Mouse (Mus musculus): ENCODE measurements around the gene S100a1.

The S100a1 gene

GRCm38 (mm10) chr3:90513796-90514590 is at the start of gene S100a1, which contains the start of gene S100a13:
Gene S100a1, minus strand, starts transcription at chr3:90514392.
Gene S100a13, plus strand, starts transcription at chr3:90514435.
- DNase-seq (ENCODE audit: extremely low read depth, low read depth, low spot score): no peak

GRCm38 (mm10) chr3:90560008-90560628 is 45.9 kb upstream of the S100a1 start, which contains the start of gene S100a3:
Gene S100a3, plus strand, starts transcription at chr3:90560578.
- no peak for DNase-seq (ENCODE audit: extremely low read depth, low read depth, low spot score)

GRCm38 (mm10) chr3:90555954-90556353 is 41.8 kb upstream of the S100a1 start:
- DNase-seq (ENCODE audit: extremely low read depth, low read depth, low spot score): no peak

- DNase-seq (ENCODE audit: extremely low read depth, low read depth, low spot score): no peak
These were observed 38.0 kb upstream of the S100a1 start for GRCm38 (mm10) chr3:90552231-90552630.

- DNase-seq (ENCODE audit: extremely low read depth, low read depth, low spot score): no peak
These were observed 36.2 kb upstream of the S100a1 start for GRCm38 (mm10) chr3:90550421-90550790.

- DNase-seq (ENCODE audit: extremely low read depth, low read depth, low spot score): no peak
These were observed 35.7 kb upstream of the S100a1 start for GRCm38 (mm10) chr3:90549676-90550420.

- no peak for DNase-seq (ENCODE audit: extremely low read depth, low read depth, low spot score)
These were observed 26.7 kb upstream of the S100a1 start for GRCm38 (mm10) chr3:90540904-90541303.

- DNase-seq (ENCODE audit: extremely low read depth, low read depth, low spot score): no peak
These were observed 23.7 kb upstream of the S100a1 start for GRCm38 (mm10) chr3:90537905-90538296.

- DNase-seq (ENCODE audit: extremely low read depth, low read depth, low spot score): no peak
These were observed 23.1 kb upstream of the S100a1 start, which contains the start of gene S100a16 for GRCm38 (mm10) chr3:90537141-90537904. Gene S100a16, plus strand, starts transcription at chr3:90537254.

- no peak for DNase-seq (ENCODE audit: extremely low read depth, low read depth, low spot score)
These were observed 21.3 kb upstream of the S100a1 start for GRCm38 (mm10) chr3:90535446-90535845.

GRCm38 (mm10) chr3:90531713-90532112 is 17.5 kb upstream of the S100a1 start:
- DNase-seq (ENCODE audit: extremely low read depth, low read depth, low spot score): no peak

GRCm38 (mm10) chr3:90527291-90527873 is 13.2 kb upstream of the S100a1 start:
- peak; percentile 95 for DNase-seq (ENCODE audit: extremely low read depth, low read depth, low spot score)

GRCm38 (mm10) chr3:90526580-90526979 is 12.4 kb upstream of the S100a1 start, which contains the start of gene S100a14:
Gene S100a14, plus strand, starts transcription at chr3:90526856.
- no peak for DNase-seq (ENCODE audit: extremely low read depth, low read depth, low spot score)

GRCm38 (mm10) chr3:90526076-90526475 is 11.9 kb upstream of the S100a1 start:
- peak; percentile 90 for DNase-seq (ENCODE audit: extremely low read depth, low read depth, low spot score)

GRCm38 (mm10) chr3:90525421-90525820 is 11.2 kb upstream of the S100a1 start:
- peak; percentile 98 for DNase-seq (ENCODE audit: extremely low read depth, low read depth, low spot score)

- no peak for DNase-seq (ENCODE audit: extremely low read depth, low read depth, low spot score)
These were observed 3.5 kb upstream of the S100a1 start for GRCm38 (mm10) chr3:90517711-90518110.

- no peak for DNase-seq (ENCODE audit: extremely low read depth, low read depth, low spot score)
These were observed 1.6 kb upstream of the S100a1 start for GRCm38 (mm10) chr3:90515789-90516188.

GRCm38 (mm10) chr3:90515242-90515641 is 1.1 kb upstream of the S100a1 start:
- DNase-seq (ENCODE audit: extremely low read depth, low read depth, low spot score): no peak

- DNase-seq (ENCODE audit: extremely low read depth, low read depth, low spot score): no peak
These were observed 499 bp upstream of the S100a1 start for GRCm38 (mm10) chr3:90514691-90515090.

- DNase-seq (ENCODE audit: extremely low read depth, low read depth, low spot score): no peak
These were observed 1.1 kb downstream of the S100a1 start for GRCm38 (mm10) chr3:90512948-90513642.
